Mouse (Mus musculus) hindbrain, embryonic 16.5 days (tissue): ENCODE data around the gene Igf2r. TPM values are rescaled to one million over a fixed set of nuclear protein-coding genes. Genes with fewer than 3 reads are reported as not detected.
A peak's percentile ranks its signal among the peaks of the same experiment; 100 is the strongest.

Experiments
- ATAC-seq: fragments of 200-750 bp; cut with Nextera tagmentation; 2 replicates; pipeline ENCODE4 v1.8.0; 2017; ENCODE audit warnings: moderate TSS enrichment, moderate library complexity
- H3K27ac ChIP-seq: fragments of 300-500 bp; sonication (generic); 2 replicates; pipeline ENCODE4 v1.5.1; 2014; ENCODE audit warnings: low read depth, mild to moderate bottlenecking, control low read depth, low read length, moderate library complexity
- H3K27me3 ChIP-seq: fragments of 300-500 bp; sonication (generic); replicated peaks from 2 replicates; pipeline ENCODE4 v1.6.1; 2014; ENCODE audit warnings: low read length; ENCODE audit not compliant: control insufficient read depth, insufficient read depth
- H3K36me3 ChIP-seq: fragments of 300-500 bp; sonication (generic); 2 replicates; pipeline ENCODE4 v1.6.1; 2014; ENCODE audit warnings: mild to moderate bottlenecking, low read length, moderate library complexity, mixed read lengths; ENCODE audit not compliant: control insufficient read depth, insufficient read depth
- H3K4me1 ChIP-seq: fragments of 300-500 bp; sonication (generic); 2 replicates; pipeline ENCODE4 v1.6.1; 2014; ENCODE audit warnings: low read depth, low read length; ENCODE audit not compliant: control insufficient read depth, insufficient read depth
- H3K4me2 ChIP-seq: fragments of 300-500 bp; sonication (generic); 2 replicates; pipeline ENCODE4 v1.6.1; 2014; ENCODE audit warnings: mild to moderate bottlenecking, low read length, control low read depth, moderate library complexity
- H3K4me3 ChIP-seq: fragments of 300-500 bp; sonication (generic); 2 replicates; pipeline ENCODE4 v1.5.1; 2014; ENCODE audit warnings: mild to moderate bottlenecking, low read length, control low read depth, moderate library complexity
- H3K9ac ChIP-seq: fragments of 300-500 bp; sonication (generic); 2 replicates; pipeline ENCODE4 v1.6.1; 2014; ENCODE audit warnings: low read depth, mild to moderate bottlenecking, control low read depth, low read length, moderate library complexity
- H3K9me3 ChIP-seq: fragments of 300-500 bp; sonication (generic); 2 replicates; pipeline ENCODE4 v1.6.1; 2014; ENCODE audit warnings: mild to moderate bottlenecking, low read length, moderate library complexity; ENCODE audit not compliant: control insufficient read depth
- WGBS: fragments of 180-500 bp; shearing (Covaris S2); extraction: QIAGEN DNeasy Blood & Tissue Kit; methylation state at CpG from one replicate; pipeline ENCODE4 v1.1.7; 2014; 5-methylcytosine and 5-hydroxymethylcytosine counted together
- polyA plus RNA-seq: library from polyadenylated mRNA; unstranded; fragments of >200 nt; fragmentation: Nextera tagmentation; extraction: Ambion mirVana; gene quantifications from 2 replicates; pipeline ENCODE4 v1.2.1, GENCODE M21; 2015

Gene Igf2r
- polyA plus RNA-seq, 1 experiment from 2014 or later = 6.4 TPM

GRCm38 (mm10) chr17:12790353-12791078 lies 21.1 kb upstream of the Igf2r start:
- no peaks in the 10 kb centered on the region for H3K36me3 ChIP-seq
- ATAC-seq = peak; percentile 82
- H3K9me3 ChIP-seq = no peaks in the 10 kb centered on the region
- peaks cover 15% of the 10 kb centered on the region for H3K4me1 ChIP-seq
- no peak overlapping the region for H3K4me2 ChIP-seq
- peak overlapping the region; percentile 76 for H3K27ac ChIP-seq
- H3K27me3 ChIP-seq = no peaks in the 10 kb centered on the region
- WGBS = 21% methylated on average over 10 of the region's 10 CpGs
- no peak overlapping the region for H3K4me3 ChIP-seq
- no peak overlapping the region for H3K9ac ChIP-seq

DNA sequence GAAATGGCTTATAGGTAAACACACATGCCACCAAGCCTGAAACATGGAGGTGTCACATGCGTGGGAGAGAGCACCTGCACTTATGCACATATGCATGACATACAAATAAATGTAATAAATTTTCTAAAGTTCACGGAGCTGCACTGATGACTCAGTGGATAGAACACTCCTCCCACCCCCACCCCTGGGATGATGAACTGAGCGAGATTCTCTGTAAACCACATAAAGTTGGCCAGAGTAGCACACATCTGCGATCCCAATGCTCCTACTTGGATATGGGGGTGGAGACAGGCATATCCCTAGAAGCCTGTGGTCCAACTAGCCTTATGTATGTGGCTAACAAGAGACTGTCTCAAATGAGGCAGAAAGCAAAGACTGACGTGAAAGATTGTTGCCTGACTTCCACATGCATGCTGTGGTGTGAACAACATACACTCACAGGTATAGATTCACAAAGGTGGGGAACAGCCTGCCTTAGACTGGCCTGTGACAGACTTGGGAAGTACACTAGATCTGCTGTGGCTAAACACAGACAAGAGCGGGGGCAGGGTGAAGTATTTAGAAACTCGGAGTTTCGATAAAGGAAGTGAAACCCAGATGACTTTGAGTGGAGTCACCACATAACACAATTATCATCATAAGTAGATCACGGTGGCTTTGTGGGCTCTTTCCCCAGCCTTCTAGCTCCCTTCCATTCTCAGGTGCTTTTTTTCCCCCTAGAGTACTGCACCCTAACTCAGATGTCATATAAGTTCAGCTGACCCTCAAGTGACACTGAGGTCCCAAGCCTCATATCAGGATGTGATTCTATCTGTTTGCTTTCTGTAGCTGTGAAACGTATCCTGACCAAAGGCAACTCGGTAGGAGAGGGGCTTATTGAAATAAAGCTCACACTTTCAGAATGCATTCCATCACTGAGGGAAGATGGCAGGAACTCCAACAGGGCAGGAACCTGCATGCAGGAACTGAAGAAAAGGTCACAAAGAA lies 13.7 kb upstream of the Igf2r start:
- H3K27ac ChIP-seq = no peak overlapping the region

DNA sequence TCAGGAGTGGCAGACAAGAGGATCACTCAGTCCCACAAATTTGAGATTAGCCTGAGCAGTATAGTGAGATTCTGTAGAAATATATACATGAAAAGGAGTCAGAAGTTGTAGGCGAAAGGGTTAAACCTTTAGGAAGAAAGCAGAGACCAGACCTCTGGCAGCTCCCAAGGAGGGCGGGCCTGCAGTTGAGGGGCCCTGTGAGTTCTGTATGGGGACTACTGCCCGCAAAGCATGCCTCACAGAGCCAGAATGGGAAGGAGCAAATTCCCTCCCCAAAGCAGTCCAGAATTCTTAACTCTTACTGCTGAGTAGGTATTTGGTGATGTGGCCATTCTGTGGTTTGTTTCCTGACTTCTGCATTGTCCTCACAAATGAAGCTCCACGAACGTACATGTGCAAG lies 11.6 kb upstream of the Igf2r start:
- H3K36me3 ChIP-seq = no peaks in the 10 kb centered on the region
- H3K4me2 ChIP-seq = no peak overlapping the region
- H3K27me3 ChIP-seq = no peaks in the 10 kb centered on the region
- 43% methylated on average over 5 of the region's 5 CpGs for WGBS
- no peak overlapping the region for H3K9ac ChIP-seq
- H3K4me3 ChIP-seq = no peak overlapping the region
- no peak for ATAC-seq
- no peaks in the 10 kb centered on the region for H3K4me1 ChIP-seq
- no peaks in the 10 kb centered on the region for H3K9me3 ChIP-seq
- no peak overlapping the region for H3K27ac ChIP-seq

More for the DNA sequence above, 13.7 kb upstream of the Igf2r start:
- Histone ChIP-seq H3K9ac (no peak overlapping the region), H3K4me3 (no peak overlapping the region), H3K27me3 (no peaks in the 10 kb centered on the region), H3K4me1 (no peaks in the 10 kb centered on the region), H3K9me3 (no peaks in the 10 kb centered on the region), H3K36me3 (no peaks in the 10 kb centered on the region), H3K4me2 (no peak overlapping the region)
- 76% methylated on average over 11 of the region's 11 CpGs for WGBS
- no peak for ATAC-seq

DNA sequence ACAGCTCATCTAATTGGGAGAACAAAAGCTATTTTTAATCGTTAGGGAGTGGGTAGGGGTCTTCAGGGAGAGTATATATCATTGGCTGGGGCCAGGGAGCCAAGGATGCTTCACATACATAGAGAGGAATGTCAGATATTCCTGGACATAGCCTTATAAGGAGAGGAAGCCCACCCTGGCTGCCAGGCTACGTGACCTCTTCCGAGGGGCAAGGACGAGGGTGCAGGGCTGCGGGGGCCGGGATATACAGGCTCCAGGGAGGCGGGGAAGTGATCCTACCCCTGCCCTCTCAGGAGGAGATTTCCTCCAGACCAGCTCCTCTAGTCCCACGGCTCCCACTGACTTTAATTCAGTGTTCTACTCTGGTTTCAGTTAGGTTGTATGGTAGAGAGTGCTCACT lies 10.7 kb upstream of the Igf2r start:
- no peak overlapping the region for H3K4me2 ChIP-seq
- H3K9ac ChIP-seq = no peak overlapping the region
- H3K4me3 ChIP-seq = no peak overlapping the region
- no peak for ATAC-seq
- 46% methylated on average over 7 of the region's 8 CpGs for WGBS
- H3K9me3 ChIP-seq = no peaks in the 10 kb centered on the region
- no peaks in the 10 kb centered on the region for H3K27me3 ChIP-seq
- H3K27ac ChIP-seq = no peak overlapping the region
- no peaks in the 10 kb centered on the region for H3K4me1 ChIP-seq
- H3K36me3 ChIP-seq = no peaks in the 10 kb centered on the region

DNA sequence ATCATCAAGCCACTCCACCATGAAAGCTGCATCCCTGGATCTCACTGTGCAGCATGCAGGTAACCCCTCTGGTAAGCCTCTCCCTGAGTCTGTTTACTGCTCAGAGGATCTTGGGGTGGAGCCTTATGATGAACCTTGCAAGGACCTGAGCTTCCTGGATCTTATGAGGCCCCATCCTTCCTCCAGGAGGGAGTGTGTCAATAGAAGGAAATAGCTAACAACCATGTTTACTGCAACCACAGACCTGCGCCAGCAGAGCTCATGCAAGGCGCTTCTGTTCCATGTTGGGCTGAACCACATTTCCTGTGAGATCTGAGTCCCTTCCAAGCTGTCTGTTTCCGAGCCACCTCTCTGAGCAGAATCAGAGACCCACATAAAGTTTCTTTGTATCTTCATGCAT lies 10.0 kb upstream of the Igf2r start:
- Histone ChIP-seq H3K27me3 (no peaks in the 10 kb centered on the region), H3K27ac (no peak overlapping the region), H3K4me3 (no peak overlapping the region), H3K9me3 (no peaks in the 10 kb centered on the region), H3K9ac (no peak overlapping the region), H3K36me3 (no peaks in the 10 kb centered on the region), H3K4me2 (no peak overlapping the region), H3K4me1 (no peaks in the 10 kb centered on the region)
- no peak for ATAC-seq
- whole genome bisulfite sequencing = 89% methylated on average over 3 of the region's 3 CpGs

DNA sequence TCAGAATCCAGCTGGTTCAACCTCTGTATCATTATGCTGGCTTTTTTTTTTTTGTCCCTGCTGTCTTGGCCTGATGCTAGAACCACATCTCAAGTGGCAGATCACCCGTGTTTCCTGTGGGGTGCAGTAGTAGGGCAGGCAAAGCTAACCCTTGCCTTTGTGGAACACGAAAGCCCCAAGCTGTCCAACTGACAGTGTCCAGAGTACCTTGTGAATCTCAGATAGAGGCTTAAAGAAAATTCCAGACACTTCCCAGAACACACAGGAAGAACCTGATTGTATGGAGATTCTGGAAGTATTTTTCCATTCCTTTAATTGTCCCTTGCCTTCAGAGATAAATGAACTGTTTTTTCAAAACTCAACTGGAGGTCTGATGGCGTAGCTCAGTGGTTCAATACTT lies 4.5 kb upstream of the Igf2r start:
- Histone ChIP-seq H3K36me3 (no peaks in the 10 kb centered on the region), H3K27me3 (no peaks in the 10 kb centered on the region), H3K9me3 (no peaks in the 10 kb centered on the region), H3K4me3 (no peak overlapping the region), H3K27ac (no peak overlapping the region), H3K9ac (no peak overlapping the region), H3K4me2 (no peak overlapping the region), H3K4me1 (peaks cover under 1% of the 10 kb centered on the region; the same call in 1 of the 2 replicates)
- WGBS = 74% methylated on average over 3 of the region's 3 CpGs
- ATAC-seq = no peak

- Histone ChIP-seq H3K9ac (no peak overlapping the region), H3K36me3 (no peaks in the 10 kb centered on the region), H3K9me3 (no peaks in the 10 kb centered on the region), H3K4me1 (peaks cover 20% of the 10 kb centered on the region), H3K27me3 (no peaks in the 10 kb centered on the region), H3K4me2 (no peak overlapping the region), H3K4me3 (no peak overlapping the region), H3K27ac (no peak overlapping the region)
- WGBS = 87% methylated on average over 5 of the region's 5 CpGs
- no peak for ATAC-seq
These were observed 1.0 kb upstream of the Igf2r start for GRCm38 (mm10) chr17:12770500-12770899.

DNA sequence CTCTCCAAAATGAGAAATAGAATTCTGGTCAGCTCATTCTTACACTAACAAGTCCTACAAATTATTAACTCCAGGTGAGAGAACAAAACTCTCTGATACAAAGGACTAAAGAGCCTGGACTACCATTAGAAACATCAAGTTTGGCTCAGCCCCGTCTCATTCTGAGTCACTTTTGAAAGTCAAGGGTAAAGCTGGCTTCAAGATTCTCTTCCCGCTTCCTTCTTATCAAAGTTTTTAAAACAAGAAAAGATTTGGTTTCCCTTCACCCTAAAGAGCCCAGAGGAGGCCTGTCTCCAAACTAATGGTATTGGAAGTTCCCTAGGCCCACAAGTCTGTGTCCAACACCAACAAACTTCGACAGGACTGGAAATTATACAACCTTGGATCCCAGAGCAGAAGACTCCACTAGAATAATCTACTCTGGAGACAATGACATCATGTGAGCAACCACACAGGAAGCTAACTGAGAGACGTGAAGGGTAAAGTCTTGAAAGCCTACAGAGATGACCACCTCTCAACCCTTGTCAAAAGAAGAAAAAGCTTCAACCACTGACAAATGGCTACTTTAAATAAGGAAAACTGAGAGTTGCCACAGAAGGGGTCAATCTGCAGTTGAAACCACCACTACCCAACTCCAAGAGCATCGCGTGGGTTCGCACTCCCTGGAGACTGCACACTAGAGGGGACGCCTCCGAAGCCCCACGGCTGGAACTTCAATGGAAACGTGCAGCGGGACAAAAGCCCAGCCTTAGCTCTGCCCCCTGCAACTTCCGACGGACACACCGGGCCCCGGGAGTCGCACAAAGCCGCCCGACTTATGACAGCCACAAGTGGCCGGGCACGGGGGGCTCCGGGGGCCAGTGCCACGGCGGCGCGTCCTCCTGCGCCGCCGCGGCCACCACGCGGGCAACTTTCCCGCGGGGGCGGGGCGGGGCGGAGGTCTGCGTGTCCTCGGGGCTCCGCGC lies 767 bp downstream of the Igf2r start:
- Histone ChIP-seq H3K4me1 (peaks cover 20% of the 10 kb centered on the region), H3K27ac (peak overlapping the region; percentile 81), H3K9ac (peak overlapping the region; percentile 74), H3K36me3 (no peaks in the 10 kb centered on the region), H3K9me3 (no peaks in the 10 kb centered on the region), H3K27me3 (no peaks in the 10 kb centered on the region), H3K4me2 (peak overlapping the region; percentile 76), H3K4me3 (peak overlapping the region; percentile 62)
- peak; percentile 49 for ATAC-seq
- 8% methylated on average over 33 of the region's 41 CpGs for WGBS
